Mouse (Mus musculus): ENCODE measurements around the gene B4galt1.
A peak's percentile ranks its signal among the peaks of the same experiment; 100 is the strongest.

The B4galt1 gene

GRCm38 (mm10) chr4:40853565-40854386 is at the start of gene B4galt1:
B4galt1 (minus strand) TSS chr4:40854005.
- DNase-seq (ENCODE audit: low spot score in 2 of 2) = peak; percentile 92 to 96

- no peak for DNase-seq (ENCODE audit: low spot score in 2 of 2)
Measured at GRCm38 (mm10) chr4:40900612-40901011, 46.8 kb upstream of the B4galt1 start.

- DNase-seq (ENCODE audit: low spot score in 2 of 2) = no peak
Measured at GRCm38 (mm10) chr4:40900071-40900470, 46.3 kb upstream of the B4galt1 start.

- no peak for DNase-seq (ENCODE audit: low spot score in 2 of 2)
Measured at GRCm38 (mm10) chr4:40899264-40899663, 45.5 kb upstream of the B4galt1 start.

- no peak for DNase-seq (ENCODE audit: low spot score in 2 of 2)
Measured at GRCm38 (mm10) chr4:40898476-40899044, 44.8 kb upstream of the B4galt1 start.

GRCm38 (mm10) chr4:40895646-40896045 is 41.8 kb upstream of the B4galt1 start:
- no peak for DNase-seq (ENCODE audit: low spot score in 2 of 2)

GRCm38 (mm10) chr4:40895118-40895517 is 41.3 kb upstream of the B4galt1 start:
- DNase-seq (ENCODE audit: low spot score in 2 of 2) = no peak

- no peak for DNase-seq (ENCODE audit: low spot score in 2 of 2)
Measured at GRCm38 (mm10) chr4:40891206-40891605, 37.4 kb upstream of the B4galt1 start.

GRCm38 (mm10) chr4:40889983-40890382 is 36.2 kb upstream of the B4galt1 start:
- no peak for DNase-seq (ENCODE audit: low spot score in 2 of 2)

- no peak for DNase-seq (ENCODE audit: low spot score in 2 of 2)
Measured at GRCm38 (mm10) chr4:40889252-40889651, 35.4 kb upstream of the B4galt1 start.

GRCm38 (mm10) chr4:40888839-40889238 is 35.0 kb upstream of the B4galt1 start:
- no peak for DNase-seq (ENCODE audit: low spot score in 2 of 2)

GRCm38 (mm10) chr4:40885883-40886282 is 32.1 kb upstream of the B4galt1 start:
- DNase-seq (ENCODE audit: low spot score in 2 of 2) = no peak

GRCm38 (mm10) chr4:40885166-40885525 is 31.3 kb upstream of the B4galt1 start:
- no peak for DNase-seq (ENCODE audit: low spot score in 2 of 2)

- DNase-seq (ENCODE audit: low spot score in 2 of 2) = no peak
Measured at GRCm38 (mm10) chr4:40884282-40885165, 30.7 kb upstream of the B4galt1 start.

GRCm38 (mm10) chr4:40883200-40883599 is 29.4 kb upstream of the B4galt1 start:
- DNase-seq (ENCODE audit: low spot score in 2 of 2) = no peak

GRCm38 (mm10) chr4:40877528-40877927 is 23.7 kb upstream of the B4galt1 start:
- DNase-seq (ENCODE audit: low spot score in 2 of 2) = no peak

- peak in 1 of 2 experiments; percentile 23 for DNase-seq (ENCODE audit: low spot score in 2 of 2)
Measured at GRCm38 (mm10) chr4:40876814-40877371, 23.1 kb upstream of the B4galt1 start.

- DNase-seq (ENCODE audit: low spot score in 2 of 2) = peak; percentile 30 to 59
Measured at GRCm38 (mm10) chr4:40875842-40876241, 22.0 kb upstream of the B4galt1 start.

- no peak for DNase-seq (ENCODE audit: low spot score in 2 of 2)
Measured at GRCm38 (mm10) chr4:40874794-40875552, 21.2 kb upstream of the B4galt1 start.

GRCm38 (mm10) chr4:40874151-40874600 is 20.4 kb upstream of the B4galt1 start:
- no peak for DNase-seq (ENCODE audit: low spot score in 2 of 2)

- no peak for DNase-seq (ENCODE audit: low spot score in 2 of 2)
Measured at GRCm38 (mm10) chr4:40873320-40873719, 19.5 kb upstream of the B4galt1 start.

Measured in frontal cortex, postnatal 10 days (tissue).